Mouse (Mus musculus): ENCODE measurements around the gene Pja2. TPM values are rescaled to one million over a fixed set of nuclear protein-coding genes. Genes with fewer than 3 reads are reported as not detected.
A peak's percentile ranks its signal among the peaks of the same experiment; 100 is the strongest.

Gene Pja2
- polyA plus RNA-seq (2015; fragmentation: Nextera tagmentation; extraction: Ambion mirVana): 67.4 and 68.6 TPM in 2 replicates

GRCm38 (mm10) chr17:64331898-64332769 is at the start of gene Pja2:
Gene Pja2 (minus strand): TSS chr17:64331916.
- Histone ChIP-seq H3K36me3 (no peaks in the 10 kb centered on the region), H3K4me3 (replicated peaks) (peak within 1 kb of the TSS; percentile 99), H3K27me3 (replicated peaks) (no peaks in the 10 kb centered on the region), H3K4me2 (peak within 1 kb of the TSS; percentile 87), H3K9ac (peak within 1 kb of the TSS; percentile 92), H3K27ac (peak within 1 kb of the TSS; percentile 99), H3K9me3 (no peaks in the 10 kb centered on the region), H3K4me1 (peaks cover 3% of the 10 kb centered on the region; the same call in 1 of the 2 replicates)
- ATAC-seq (ENCODE audit: insufficient read depth, low FRiP score, low read depth): peak; percentile 100
- WGBS: under 1% methylated on average over 41 of the region's 60 CpGs

- H3K9me3 ChIP-seq: no peaks in the 10 kb centered on the region
- 70% methylated on average over 4 of the region's 4 CpGs for WGBS
Observed at GRCm38 (mm10) chr17:64375327-64375726, 43.6 kb upstream of the Pja2 start.

GRCm38 (mm10) chr17:64363694-64364093 is 32.0 kb upstream of the Pja2 start:
- WGBS: 69% methylated on average over 1 of the region's 1 CpGs
- H3K27me3 ChIP-seq (replicated peaks): no peaks in the 10 kb centered on the region
- no peaks in the 10 kb centered on the region for H3K36me3 ChIP-seq
- H3K4me3 ChIP-seq (replicated peaks): no peak overlapping the region
- no peak for ATAC-seq (ENCODE audit: insufficient read depth, low FRiP score, low read depth)
- no peak overlapping the region for H3K9ac ChIP-seq
- no peak overlapping the region for H3K4me2 ChIP-seq
- no peaks in the 10 kb centered on the region for H3K9me3 ChIP-seq
- no peak overlapping the region for H3K27ac ChIP-seq
- H3K4me1 ChIP-seq: no peaks in the 10 kb centered on the region

More at GRCm38 (mm10) chr17:64375327-64375726, 43.6 kb upstream of the Pja2 start:
- no peak overlapping the region for H3K27ac ChIP-seq
- H3K9ac ChIP-seq: no peak overlapping the region
- no peaks in the 10 kb centered on the region for H3K36me3 ChIP-seq
- no peak overlapping the region for H3K4me2 ChIP-seq
- no peak for ATAC-seq (ENCODE audit: insufficient read depth, low FRiP score, low read depth)
- H3K4me1 ChIP-seq: no peaks in the 10 kb centered on the region
- H3K27me3 ChIP-seq (replicated peaks): no peaks in the 10 kb centered on the region
- no peak overlapping the region for H3K4me3 ChIP-seq (replicated peaks)

- ATAC-seq (ENCODE audit: insufficient read depth, low FRiP score, low read depth): no peak
- WGBS: 78% methylated on average over 5 of the region's 5 CpGs
Observed at GRCm38 (mm10) chr17:64362570-64362969, 30.9 kb upstream of the Pja2 start.

GRCm38 (mm10) chr17:64361911-64362425 is 30.3 kb upstream of the Pja2 start:
- H3K4me2 ChIP-seq: no peak overlapping the region
- ATAC-seq (ENCODE audit: insufficient read depth, low FRiP score, low read depth): no peak
- no peaks in the 10 kb centered on the region for H3K36me3 ChIP-seq
- H3K9me3 ChIP-seq: no peaks in the 10 kb centered on the region
- WGBS: 80% methylated on average over 3 of the region's 3 CpGs
- no peak overlapping the region for H3K27ac ChIP-seq
- no peaks in the 10 kb centered on the region for H3K4me1 ChIP-seq
- H3K4me3 ChIP-seq (replicated peaks): no peak overlapping the region
- H3K27me3 ChIP-seq (replicated peaks): no peaks in the 10 kb centered on the region
- H3K9ac ChIP-seq: no peak overlapping the region

More at GRCm38 (mm10) chr17:64362570-64362969, 30.9 kb upstream of the Pja2 start:
- Histone ChIP-seq H3K4me1 (no peaks in the 10 kb centered on the region), H3K9ac (no peak overlapping the region), H3K36me3 (no peaks in the 10 kb centered on the region), H3K27me3 (replicated peaks) (no peaks in the 10 kb centered on the region), H3K4me3 (replicated peaks) (no peak overlapping the region), H3K9me3 (no peaks in the 10 kb centered on the region), H3K27ac (no peak overlapping the region), H3K4me2 (no peak overlapping the region)

- Histone ChIP-seq H3K27ac (no peak overlapping the region), H3K9ac (no peak overlapping the region), H3K4me2 (no peak overlapping the region), H3K36me3 (no peaks in the 10 kb centered on the region), H3K9me3 (no peaks in the 10 kb centered on the region), H3K4me1 (no peaks in the 10 kb centered on the region), H3K4me3 (replicated peaks) (no peak overlapping the region), H3K27me3 (replicated peaks) (no peaks in the 10 kb centered on the region)
- 86% methylated on average over 7 of the region's 7 CpGs for WGBS
- ATAC-seq (ENCODE audit: insufficient read depth, low FRiP score, low read depth): no peak
Observed at GRCm38 (mm10) chr17:64353940-64354339, 22.2 kb upstream of the Pja2 start.

- Histone ChIP-seq H3K9ac (no peak overlapping the region), H3K27me3 (replicated peaks) (no peaks in the 10 kb centered on the region), H3K27ac (no peak overlapping the region), H3K9me3 (no peaks in the 10 kb centered on the region), H3K4me3 (replicated peaks) (no peak overlapping the region), H3K4me2 (peak overlapping the region; percentile 19; the same call in 1 of the 2 replicates), H3K36me3 (no peaks in the 10 kb centered on the region), H3K4me1 (no peaks in the 10 kb centered on the region)
- no peak for ATAC-seq (ENCODE audit: insufficient read depth, low FRiP score, low read depth)
- WGBS: 36% methylated on average over 17 of the region's 17 CpGs
Observed at GRCm38 (mm10) chr17:64346135-64346534, 14.4 kb upstream of the Pja2 start.

GRCm38 (mm10) chr17:64344576-64345172 is 13.0 kb upstream of the Pja2 start:
- 75% methylated on average over 7 of the region's 7 CpGs for WGBS
- Histone ChIP-seq H3K27me3 (replicated peaks) (no peaks in the 10 kb centered on the region), H3K9ac (no peak overlapping the region), H3K36me3 (no peaks in the 10 kb centered on the region), H3K4me3 (replicated peaks) (no peak overlapping the region), H3K4me1 (no peaks in the 10 kb centered on the region), H3K27ac (no peak overlapping the region), H3K4me2 (no peak overlapping the region), H3K9me3 (no peaks in the 10 kb centered on the region)
- no peak for ATAC-seq (ENCODE audit: insufficient read depth, low FRiP score, low read depth)

- Histone ChIP-seq H3K36me3 (no peaks in the 10 kb centered on the region), H3K4me1 (no peaks in the 10 kb centered on the region), H3K27ac (no peak overlapping the region), H3K9me3 (no peaks in the 10 kb centered on the region), H3K27me3 (replicated peaks) (no peaks in the 10 kb centered on the region), H3K9ac (no peak overlapping the region), H3K4me3 (replicated peaks) (no peak overlapping the region), H3K4me2 (no peak overlapping the region)
- WGBS: 56% methylated on average over 7 of the region's 7 CpGs
- no peak for ATAC-seq (ENCODE audit: insufficient read depth, low FRiP score, low read depth)
Observed at GRCm38 (mm10) chr17:64341698-64342097, 10.0 kb upstream of the Pja2 start.

- no peak overlapping the region for H3K4me2 ChIP-seq
- H3K36me3 ChIP-seq: no peaks in the 10 kb centered on the region
- no peak overlapping the region for H3K9ac ChIP-seq
- no peak for ATAC-seq (ENCODE audit: insufficient read depth, low FRiP score, low read depth)
- no peak overlapping the region for H3K27ac ChIP-seq
- no peaks in the 10 kb centered on the region for H3K9me3 ChIP-seq
- 56% methylated on average over 5 of the region's 5 CpGs for WGBS
- no peaks in the 10 kb centered on the region for H3K4me1 ChIP-seq
- H3K27me3 ChIP-seq (replicated peaks): no peaks in the 10 kb centered on the region
- no peak overlapping the region for H3K4me3 ChIP-seq (replicated peaks)
Observed at GRCm38 (mm10) chr17:64339752-64340151, 8.0 kb upstream of the Pja2 start.

GRCm38 (mm10) chr17:64337220-64337619 is 5.5 kb upstream of the Pja2 start:
- no peak for ATAC-seq (ENCODE audit: insufficient read depth, low FRiP score, low read depth)

GRCm38 (mm10) chr17:64333956-64334355 is 2.2 kb upstream of the Pja2 start:
- 82% methylated on average over 4 of the region's 4 CpGs for WGBS
- Histone ChIP-seq H3K9ac (no peak overlapping the region), H3K4me2 (no peak overlapping the region), H3K27me3 (replicated peaks) (no peaks in the 10 kb centered on the region), H3K4me1 (peaks cover 3% of the 10 kb centered on the region; the same call in 1 of the 2 replicates), H3K4me3 (replicated peaks) (no peak overlapping the region), H3K9me3 (no peaks in the 10 kb centered on the region), H3K36me3 (no peaks in the 10 kb centered on the region), H3K27ac (no peak overlapping the region)
- ATAC-seq (ENCODE audit: insufficient read depth, low FRiP score, low read depth): no peak

More at GRCm38 (mm10) chr17:64337220-64337619, 5.5 kb upstream of the Pja2 start:
- H3K9ac ChIP-seq: no peak overlapping the region
- H3K4me3 ChIP-seq (replicated peaks): no peak overlapping the region
- no peak overlapping the region for H3K4me2 ChIP-seq
- peaks cover 3% of the 10 kb centered on the region; the same call in 1 of the 2 replicates for H3K4me1 ChIP-seq
- no peak overlapping the region for H3K27ac ChIP-seq
- WGBS: 80% methylated on average over 4 of the region's 4 CpGs
- no peaks in the 10 kb centered on the region for H3K9me3 ChIP-seq
- no peaks in the 10 kb centered on the region for H3K27me3 ChIP-seq (replicated peaks)
- H3K36me3 ChIP-seq: no peaks in the 10 kb centered on the region
